Mouse (Mus musculus) right cerebral cortex, postnatal 36 days (tissue): Measurements from ENCODE around the gene Adar.

Experiments
- DNase-seq, 2 experiments: peaks; one replicate each; pipeline ENCODE4 v3.0.0; 2022; ENCODE audit warnings: low spot score in 2 of 2, mixed read lengths in 1 of 2

Adar gene

GRCm38 (mm10) chr3:89714359-89715206, at the start of gene Adar:
Gene Adar, plus strand, starts transcription at chr3:89715022.
- DNase-seq, result peak; percentile 92 to 94

GRCm38 (mm10) chr3:89667131-89667530, 47.7 kb upstream of the Adar start:
- DNase-seq, result no peak

GRCm38 (mm10) chr3:89671334-89671733, 43.5 kb upstream of the Adar start:
- no peak for DNase-seq

GRCm38 (mm10) chr3:89672573-89673317, 42.1 kb upstream of the Adar start:
- no peak for DNase-seq

- DNase-seq, result no peak
Observed at GRCm38 (mm10) chr3:89677617-89678016, 37.2 kb upstream of the Adar start.

- no peak for DNase-seq
Observed at GRCm38 (mm10) chr3:89686031-89686430, 28.8 kb upstream of the Adar start.

GRCm38 (mm10) chr3:89688694-89689581, 25.9 kb upstream of the Adar start:
- peak; percentile 87 for DNase-seq

- DNase-seq, result no peak
Observed at GRCm38 (mm10) chr3:89691776-89692175, 23.0 kb upstream of the Adar start.

- peak in 1 of 2 experiments; percentile 43 for DNase-seq
Observed at GRCm38 (mm10) chr3:89696152-89696821, 18.5 kb upstream of the Adar start.

GRCm38 (mm10) chr3:89698958-89699357, 15.9 kb upstream of the Adar start:
- no peak for DNase-seq

GRCm38 (mm10) chr3:89700461-89700860, 14.4 kb upstream of the Adar start:
- DNase-seq, result no peak

- DNase-seq, result no peak
Observed at GRCm38 (mm10) chr3:89703596-89703995, 11.2 kb upstream of the Adar start.

- DNase-seq, result no peak
Observed at GRCm38 (mm10) chr3:89704064-89704463, 10.8 kb upstream of the Adar start.

GRCm38 (mm10) chr3:89715207-89715966, 565 bp downstream of the Adar start:
- no peak for DNase-seq

- DNase-seq, result no peak
Observed at GRCm38 (mm10) chr3:89715967-89716256, 1.1 kb downstream of the Adar start.

GRCm38 (mm10) chr3:89722032-89722431, 7.2 kb downstream of the Adar start:
- no peak for DNase-seq

GRCm38 (mm10) chr3:89723400-89724084, 8.7 kb downstream of the Adar start:
- DNase-seq, result no peak

- no peak for DNase-seq
Observed at GRCm38 (mm10) chr3:89727028-89727427, 12.2 kb downstream of the Adar start.

- no peak for DNase-seq
Observed at GRCm38 (mm10) chr3:89728848-89729247, 14.0 kb downstream of the Adar start.
